Mouse (Mus musculus) heart, adult 2 months (tissue): Measurements from ENCODE around the gene Vmn2r57.
"Not testable (repeated sequence)": the region's sequence is repeated elsewhere in the genome, so short reads cannot be mapped to it uniquely, and the experiment has no call there.

Experiments used
- CTCF ChIP-seq: fragments of 200-600 bp; IDR thresholded peaks from 2 replicates; pipeline ENCODE4 v1.8.1; 2022; ENCODE audit warnings: antibody characterized with exemption, mild to moderate bottlenecking, moderate library complexity
- POLR2A ChIP-seq: fragments of 200-500 bp; IDR thresholded peaks from 2 replicates; pipeline ENCODE4 v1.6.1; 2011; ENCODE audit warnings: mild to moderate bottlenecking, low read depth, low read length, control low read depth; ENCODE audit not compliant: insufficient read depth

DNA sequence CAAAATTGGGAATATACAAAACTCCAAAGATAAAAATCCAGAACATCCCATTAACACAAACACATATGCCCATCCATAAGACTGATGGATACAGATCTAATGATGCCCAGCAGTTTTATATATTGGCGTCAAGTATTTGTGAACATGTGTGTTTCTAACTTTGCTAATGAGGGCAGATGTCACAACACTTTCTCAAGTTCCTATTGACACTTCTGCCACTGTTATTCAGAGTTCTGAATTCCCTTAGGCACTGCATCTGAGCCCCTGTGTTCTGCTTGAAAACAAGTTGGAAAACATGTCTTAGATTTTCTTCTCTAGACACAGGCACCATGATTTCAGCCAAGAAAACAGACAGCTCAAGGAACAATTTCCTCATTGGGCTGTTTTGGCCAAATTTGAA lies at the start of gene Vmn2r57:
- TF ChIP-seq CTCF, POLR2A: not testable (repeated sequence)
